Mouse (Mus musculus) ES-Bruce4 (cell line): ENCODE measurements around the gene Prcc. TPM values are rescaled to one million over a fixed set of nuclear protein-coding genes. Genes with fewer than 3 reads are reported as not detected.
A peak's percentile ranks its signal among the peaks of the same experiment; 100 is the strongest.

Experiments
- H3K27ac ChIP-seq: 2 replicates; pipeline ENCODE4 v1.5.1; 2012; ENCODE audit warnings: low read length, inconsistent platforms; ENCODE audit not compliant: insufficient read depth
- H3K27me3 ChIP-seq: 2 replicates; pipeline ENCODE4 v1.6.1; 2012; ENCODE audit warnings: mild to moderate bottlenecking, low read length, inconsistent platforms; ENCODE audit not compliant: control insufficient read depth, poor library complexity, insufficient read depth, severe bottlenecking
- H3K36me3 ChIP-seq: 2 replicates; pipeline ENCODE4 v1.6.1; 2012; ENCODE audit warnings: inconsistent platforms, mild to moderate bottlenecking, low read length, moderate library complexity; ENCODE audit not compliant: control insufficient read depth, poor library complexity, insufficient read depth, severe bottlenecking
- H3K4me1 ChIP-seq: one replicate; pipeline ENCODE4 v1.8.1; 2011; ENCODE audit warnings: low read length; ENCODE audit not compliant: control insufficient read depth, insufficient read depth
- H3K4me3 ChIP-seq: 2 replicates; pipeline ENCODE4 v1.5.1; 2011; ENCODE audit warnings: low read depth, mild to moderate bottlenecking, low read length
- H3K9ac ChIP-seq: 2 replicates; pipeline ENCODE4 v1.6.1; 2012; ENCODE audit warnings: low read depth, mild to moderate bottlenecking, inconsistent platforms; ENCODE audit not compliant: poor library complexity, severe bottlenecking
- H3K9me3 ChIP-seq: replicated peaks from 2 replicates; pipeline ENCODE4 v1.6.1; 2012; ENCODE audit warnings: mild to moderate bottlenecking, low read length, inconsistent platforms; ENCODE audit not compliant: control insufficient read depth, poor library complexity, insufficient read depth, severe bottlenecking
- CTCF ChIP-seq: IDR thresholded peaks from one replicate; pipeline ENCODE4 v1.8.1; 2011; ENCODE audit warnings: low read depth, low read length
- EP300 ChIP-seq: IDR thresholded peaks from 2 replicates; pipeline ENCODE4 v1.6.1; 2011; ENCODE audit warnings: low read depth, low read length; ENCODE audit not compliant: insufficient read depth
- POLR2A ChIP-seq: IDR thresholded peaks from one replicate; pipeline ENCODE4 v1.8.1; 2011; ENCODE audit warnings: low read length; ENCODE audit not compliant: insufficient read depth
- polyA plus RNA-seq: library from polyadenylated mRNA; stranded (reverse); fragments of >200 nt; gene quantifications from 2 replicates; pipeline ENCODE4 v1.2.4, GENCODE M21; 2011; ENCODE audit warnings: low read depth; ENCODE audit not compliant: missing spikeins, insufficient read depth, insufficient read length

Gene Prcc
- polyA plus RNA-seq, 1 experiment, result 66.9 TPM

- no peak overlapping the region for H3K27ac ChIP-seq
- H3K4me3 ChIP-seq, result no peak overlapping the region
- no peak overlapping the region for H3K9ac ChIP-seq
- no peaks in the 10 kb centered on the region for H3K27me3 ChIP-seq
- H3K36me3 ChIP-seq, result peaks cover 43% of the 10 kb centered on the region
- TF ChIP-seq POLR2A (no peak), CTCF (peak; percentile 61), EP300 (no peak)
- H3K4me1 ChIP-seq, result no peaks in the 10 kb centered on the region
- H3K9me3 ChIP-seq, result no peaks in the 10 kb centered on the region
These were observed 25.6 kb downstream of the Prcc start for GRCm38 (mm10) chr3:87859813-87860212.

GRCm38 (mm10) chr3:87857666-87858065 is 27.7 kb downstream of the Prcc start:
- no peaks in the 10 kb centered on the region for H3K27me3 ChIP-seq
- H3K4me3 ChIP-seq, result no peak overlapping the region
- H3K27ac ChIP-seq, result no peak overlapping the region
- no peaks in the 10 kb centered on the region for H3K9me3 ChIP-seq
- H3K9ac ChIP-seq, result no peak overlapping the region
- peaks cover 33% of the 10 kb centered on the region for H3K36me3 ChIP-seq
- H3K4me1 ChIP-seq, result no peaks in the 10 kb centered on the region
- no peak for TF ChIP-seq POLR2A
- no peak for TF ChIP-seq EP300
- TF ChIP-seq CTCF, result no peak

GRCm38 (mm10) chr3:87855936-87856335 is 29.5 kb downstream of the Prcc start:
- TF ChIP-seq EP300 (no peak), POLR2A (no peak)

GRCm38 (mm10) chr3:87854795-87855568 is 30.4 kb downstream of the Prcc start:
- Histone ChIP-seq H3K4me1 (no peaks in the 10 kb centered on the region), H3K9me3 (no peaks in the 10 kb centered on the region), H3K4me3 (no peak overlapping the region), H3K27ac (no peak overlapping the region), H3K36me3 (peaks cover 20% of the 10 kb centered on the region), H3K9ac (no peak overlapping the region), H3K27me3 (no peaks in the 10 kb centered on the region)
- no peak for TF ChIP-seq EP300
- no peak for TF ChIP-seq POLR2A
- no peak for TF ChIP-seq CTCF

More at GRCm38 (mm10) chr3:87855936-87856335, 29.5 kb downstream of the Prcc start:
- Histone ChIP-seq H3K9me3 (no peaks in the 10 kb centered on the region), H3K36me3 (peaks cover 20% of the 10 kb centered on the region), H3K9ac (no peak overlapping the region), H3K27ac (no peak overlapping the region), H3K4me3 (no peak overlapping the region), H3K4me1 (no peaks in the 10 kb centered on the region), H3K27me3 (no peaks in the 10 kb centered on the region)

GRCm38 (mm10) chr3:87849117-87849516 is 36.3 kb downstream of the Prcc start:
- no peaks in the 10 kb centered on the region for H3K4me1 ChIP-seq
- H3K4me3 ChIP-seq, result no peak overlapping the region
- no peaks in the 10 kb centered on the region for H3K36me3 ChIP-seq
- no peak overlapping the region for H3K27ac ChIP-seq
- H3K9ac ChIP-seq, result no peak overlapping the region
- H3K9me3 ChIP-seq, result no peaks in the 10 kb centered on the region
- no peaks in the 10 kb centered on the region for H3K27me3 ChIP-seq
- TF ChIP-seq CTCF (no peak), POLR2A (no peak), EP300 (no peak)

GRCm38 (mm10) chr3:87847680-87848079 is 37.7 kb downstream of the Prcc start:
- Histone ChIP-seq H3K4me3 (no peak overlapping the region), H3K4me1 (no peaks in the 10 kb centered on the region), H3K9me3 (no peaks in the 10 kb centered on the region), H3K27me3 (no peaks in the 10 kb centered on the region), H3K36me3 (no peaks in the 10 kb centered on the region), H3K9ac (no peak overlapping the region), H3K27ac (no peak overlapping the region)
- no peak for TF ChIP-seq EP300
- TF ChIP-seq POLR2A, result no peak
- no peak for TF ChIP-seq CTCF

- H3K9ac ChIP-seq, result no peak within 1 kb of the TSS
- TF ChIP-seq CTCF, result no peak
- no peak for TF ChIP-seq EP300
- TF ChIP-seq POLR2A, result no peak
- H3K9me3 ChIP-seq, result no peaks in the 10 kb centered on the region
These were observed 38.7 kb downstream of the Prcc start, which contains the start of gene Sh2d2a for GRCm38 (mm10) chr3:87846650-87847110. TSS of gene Sh2d2a (plus strand) at chr3:87846755.

More at GRCm38 (mm10) chr3:87846650-87847110, 38.7 kb downstream of the Prcc start, which contains the start of gene Sh2d2a:
- H3K27ac ChIP-seq, result no peak within 1 kb of the TSS
- H3K36me3 ChIP-seq, result no peaks in the 10 kb centered on the region
- no peaks in the 10 kb centered on the region for H3K4me1 ChIP-seq
- no peaks in the 10 kb centered on the region for H3K27me3 ChIP-seq
- H3K4me3 ChIP-seq, result no peak within 1 kb of the TSS
